Mouse (Mus musculus): Measurements from ENCODE around the gene Oxa1l. TPM values are rescaled to one million over a fixed set of nuclear protein-coding genes. Genes with fewer than 3 reads are reported as not detected.

Oxa1l gene
- total RNA-seq, 2 experiments from 2014 or later, result 8.9 to 20.9 TPM

- ATAC-seq (replicated peaks; ENCODE audit: low FRiP score, poor library complexity, severe bottlenecking), result no peak
These were observed 6.9 kb downstream of the Oxa1l start for GRCm38 (mm10) chr14:54367429-54368060.

GRCm38 (mm10) chr14:54369372-54369771 lies 8.7 kb downstream of the Oxa1l start:
- ATAC-seq (replicated peaks; ENCODE audit: low FRiP score, poor library complexity, severe bottlenecking), result no peak

DNA sequence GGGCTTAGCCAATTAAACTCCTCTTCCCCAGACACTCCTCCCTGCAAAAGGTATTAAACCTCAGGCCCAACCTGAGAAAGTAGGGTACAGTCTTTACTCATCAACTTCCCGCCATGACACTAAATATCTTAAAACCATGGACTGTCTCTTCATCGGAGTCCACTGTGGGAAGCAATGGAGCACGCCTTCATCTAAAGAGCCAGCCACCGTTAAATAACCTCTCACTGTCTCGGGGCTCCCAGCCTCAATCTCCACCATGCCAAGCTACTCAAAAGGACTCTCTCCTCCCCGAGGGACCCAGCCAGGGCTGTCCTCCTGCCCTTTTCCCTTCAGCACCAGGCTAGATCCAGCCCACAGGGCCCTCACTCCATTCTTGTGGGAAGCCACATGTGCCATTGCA lies 10.0 kb downstream of the Oxa1l start:
- no peak for ATAC-seq (replicated peaks; ENCODE audit: low FRiP score, poor library complexity, severe bottlenecking)

GRCm38 (mm10) chr14:54371460-54371859 lies 10.8 kb downstream of the Oxa1l start:
- ATAC-seq (replicated peaks; ENCODE audit: low FRiP score, poor library complexity, severe bottlenecking), result no peak

- ATAC-seq (replicated peaks; ENCODE audit: low FRiP score, poor library complexity, severe bottlenecking), result no peak
These were observed 12.3 kb downstream of the Oxa1l start for GRCm38 (mm10) chr14:54372923-54373322.

- ATAC-seq (replicated peaks; ENCODE audit: low FRiP score, poor library complexity, severe bottlenecking), result peak; percentile 80
These were observed 15.3 kb downstream of the Oxa1l start for GRCm38 (mm10) chr14:54375916-54376315.

GRCm38 (mm10) chr14:54377166-54377565 lies 16.5 kb downstream of the Oxa1l start:
- ATAC-seq (replicated peaks; ENCODE audit: low FRiP score, poor library complexity, severe bottlenecking), result no peak

DNA sequence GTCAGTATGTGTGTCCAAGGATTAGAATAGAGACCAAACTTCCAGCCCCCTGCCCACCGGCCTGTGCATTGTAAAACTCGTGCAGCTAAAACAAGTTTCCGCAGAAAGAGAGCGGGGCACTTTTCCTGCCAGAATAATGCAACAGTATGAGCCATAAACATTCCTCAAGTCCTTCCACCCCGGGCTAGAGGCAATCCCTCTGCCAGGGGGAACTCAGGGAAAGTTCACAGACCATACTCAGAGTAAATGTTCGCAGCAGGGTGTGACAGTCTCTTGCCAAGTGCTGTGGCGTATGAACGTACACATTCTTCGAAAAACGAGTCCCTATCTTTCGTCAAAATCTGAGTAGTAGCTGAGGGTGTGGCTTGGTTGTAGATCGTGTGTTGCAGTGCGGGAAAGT lies 18.9 kb downstream of the Oxa1l start:
- no peak for ATAC-seq (replicated peaks; ENCODE audit: low FRiP score, poor library complexity, severe bottlenecking)

- no peak for ATAC-seq (replicated peaks; ENCODE audit: low FRiP score, poor library complexity, severe bottlenecking)
These were observed 20.0 kb downstream of the Oxa1l start for GRCm38 (mm10) chr14:54380616-54381015.

DNA sequence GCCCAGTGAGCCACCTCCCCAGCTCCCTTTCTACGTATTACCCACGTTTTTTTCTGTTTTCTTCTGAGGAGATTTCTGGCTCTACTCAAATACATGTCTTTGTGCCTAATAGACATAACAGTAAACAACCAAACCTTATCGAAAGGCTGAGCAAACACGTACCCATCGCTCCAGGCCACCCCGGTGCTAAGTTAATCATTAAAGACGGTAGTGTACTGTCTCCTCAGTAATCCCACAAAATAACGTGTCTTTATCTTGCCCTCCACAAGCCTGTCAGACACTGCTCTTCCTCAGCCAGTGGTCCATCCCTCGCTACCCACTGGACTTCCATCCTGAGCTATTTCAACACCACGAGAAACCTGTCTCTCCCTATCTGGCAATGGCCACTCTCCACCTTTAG lies 21.2 kb downstream of the Oxa1l start:
- no peak for ATAC-seq (replicated peaks; ENCODE audit: low FRiP score, poor library complexity, severe bottlenecking)

GRCm38 (mm10) chr14:54382641-54383040 lies 22.0 kb downstream of the Oxa1l start:
- ATAC-seq (replicated peaks; ENCODE audit: low FRiP score, poor library complexity, severe bottlenecking), result no peak

DNA sequence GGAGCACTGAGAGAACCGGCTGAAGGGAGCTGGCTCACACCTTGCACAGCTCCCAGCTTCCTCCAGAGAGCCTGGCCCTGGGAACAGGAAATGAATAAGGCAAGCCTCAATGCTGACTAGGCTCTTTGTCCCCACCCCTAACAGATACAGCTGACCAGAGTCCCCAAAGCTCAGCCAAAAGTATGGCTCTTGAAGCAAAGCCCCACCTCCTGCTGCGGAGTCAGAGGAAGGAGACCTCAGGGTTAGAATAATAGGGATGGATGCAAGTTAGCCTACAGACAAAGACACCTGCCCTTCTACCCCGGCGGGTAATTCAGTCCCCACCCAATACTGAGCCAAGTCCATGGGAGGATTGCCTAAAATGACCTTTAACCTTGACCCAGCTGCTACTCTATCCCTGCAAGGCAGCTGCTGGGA lies 22.7 kb downstream of the Oxa1l start:
- ATAC-seq (replicated peaks; ENCODE audit: low FRiP score, poor library complexity, severe bottlenecking), result peak; percentile 45; the same call in 1 of the 2 replicates

GRCm38 (mm10) chr14:54384396-54384795 lies 23.8 kb downstream of the Oxa1l start:
- ATAC-seq (replicated peaks; ENCODE audit: low FRiP score, poor library complexity, severe bottlenecking), result no peak

DNA sequence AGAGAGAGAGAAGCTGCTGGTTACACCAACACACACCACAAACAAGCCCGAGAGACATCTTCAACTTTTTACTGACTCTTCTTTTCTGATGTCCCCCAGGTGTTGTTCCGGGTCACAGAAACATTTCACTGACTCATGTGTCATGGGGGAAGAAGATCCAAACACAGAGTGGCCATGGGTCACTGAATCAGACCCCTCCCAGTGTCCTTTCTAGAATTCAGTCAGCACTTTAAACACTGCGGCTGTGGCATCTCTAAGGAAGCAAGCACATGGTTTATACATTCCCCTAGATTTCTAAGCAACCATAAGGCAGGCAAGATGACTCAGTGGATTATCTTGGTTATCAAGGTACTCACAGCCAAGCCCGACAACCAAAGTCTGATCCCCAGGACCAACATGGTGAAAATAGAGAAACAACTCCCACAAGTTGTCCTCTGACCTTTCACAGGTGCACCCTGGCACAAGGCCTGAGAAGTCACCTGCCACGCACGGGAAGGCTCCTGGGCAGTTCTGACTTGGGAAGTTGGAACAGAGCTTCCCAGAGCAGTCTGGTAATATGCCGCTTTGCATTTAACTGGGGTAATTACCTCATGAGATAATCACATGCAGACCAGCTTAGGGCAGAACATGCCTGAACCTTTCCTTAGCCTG lies 25.5 kb downstream of the Oxa1l start:
- no peak for ATAC-seq (replicated peaks; ENCODE audit: low FRiP score, poor library complexity, severe bottlenecking)

DNA sequence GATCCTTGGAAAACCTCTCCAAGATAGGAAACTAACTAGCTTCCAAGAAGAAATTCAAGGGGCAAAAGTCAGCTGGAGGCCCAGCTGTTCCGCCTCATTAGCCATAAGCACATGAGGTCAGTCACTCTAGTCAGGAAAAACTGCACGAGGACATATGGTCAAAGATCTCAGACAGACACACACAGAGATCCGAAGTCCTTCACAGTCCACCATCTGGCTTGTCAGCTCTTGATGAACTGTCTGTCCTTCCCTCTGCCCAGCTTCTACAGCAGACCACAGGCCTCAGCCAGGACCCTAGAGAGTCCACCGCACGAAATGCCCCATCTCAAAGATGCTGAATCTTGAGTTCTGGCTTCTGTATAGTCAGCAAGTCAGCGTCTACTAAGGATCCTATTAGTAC lies 26.9 kb downstream of the Oxa1l start:
- no peak for ATAC-seq (replicated peaks; ENCODE audit: low FRiP score, poor library complexity, severe bottlenecking)

DNA sequence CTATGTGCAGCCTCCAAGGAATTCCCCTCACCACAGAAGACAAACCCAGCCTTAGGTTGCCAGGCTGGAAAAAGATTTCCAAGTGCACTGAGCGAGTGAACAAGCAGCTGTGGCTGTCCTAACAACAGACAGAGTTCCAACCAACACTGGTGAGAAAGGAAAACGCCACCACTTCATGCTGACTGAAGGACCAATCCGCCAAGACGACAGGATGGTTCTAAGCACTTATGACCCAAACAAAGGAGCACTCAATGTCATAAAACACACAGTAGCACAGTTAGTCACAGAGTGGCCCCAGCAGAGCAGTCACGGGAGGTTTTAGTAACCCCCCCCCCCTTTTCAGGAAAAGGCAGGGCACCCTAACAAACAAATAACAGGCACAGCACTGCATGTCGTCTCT lies 30.2 kb downstream of the Oxa1l start:
- no peak for ATAC-seq (replicated peaks; ENCODE audit: low FRiP score, poor library complexity, severe bottlenecking)

DNA sequence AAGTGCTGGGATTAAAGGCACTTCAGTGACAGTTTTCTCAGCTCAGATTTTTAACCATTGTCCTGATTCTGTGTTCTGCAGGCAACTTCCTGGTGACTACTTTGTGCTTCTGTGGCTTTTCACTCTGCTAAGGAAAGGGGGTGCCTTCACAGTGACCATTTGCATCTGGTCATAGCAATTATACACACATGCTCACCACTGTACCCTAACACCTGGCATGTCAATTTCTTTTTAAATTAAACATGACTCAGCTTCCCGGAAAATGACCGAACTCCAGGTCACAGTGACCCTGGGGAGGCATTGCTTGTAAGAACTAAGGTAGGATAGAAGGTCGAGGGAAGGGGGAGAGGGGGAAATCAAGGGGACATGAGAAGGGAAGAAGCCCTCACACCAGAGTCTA lies 33.2 kb downstream of the Oxa1l start:
- ATAC-seq (replicated peaks; ENCODE audit: low FRiP score, poor library complexity, severe bottlenecking), result no peak

DNA sequence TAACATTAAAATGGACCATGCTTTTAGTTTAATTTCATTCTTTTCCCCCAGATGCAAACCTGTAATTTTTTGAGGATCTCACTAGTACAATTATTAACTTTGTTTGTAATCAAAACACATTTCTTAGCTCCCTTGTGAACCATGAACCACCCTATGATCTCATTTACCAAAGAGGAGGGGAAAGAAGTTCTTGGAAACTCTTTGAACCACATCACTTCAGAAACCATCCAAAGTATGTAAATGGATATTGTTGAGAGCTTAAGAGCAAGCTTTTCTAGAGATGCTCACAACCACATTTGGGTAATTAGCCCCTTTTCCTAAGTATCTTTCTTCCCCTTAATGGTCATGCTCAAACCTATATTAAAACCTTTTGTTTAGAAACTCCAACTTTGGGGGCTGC lies 33.7 kb downstream of the Oxa1l start:
- ATAC-seq (replicated peaks; ENCODE audit: low FRiP score, poor library complexity, severe bottlenecking), result no peak

DNA sequence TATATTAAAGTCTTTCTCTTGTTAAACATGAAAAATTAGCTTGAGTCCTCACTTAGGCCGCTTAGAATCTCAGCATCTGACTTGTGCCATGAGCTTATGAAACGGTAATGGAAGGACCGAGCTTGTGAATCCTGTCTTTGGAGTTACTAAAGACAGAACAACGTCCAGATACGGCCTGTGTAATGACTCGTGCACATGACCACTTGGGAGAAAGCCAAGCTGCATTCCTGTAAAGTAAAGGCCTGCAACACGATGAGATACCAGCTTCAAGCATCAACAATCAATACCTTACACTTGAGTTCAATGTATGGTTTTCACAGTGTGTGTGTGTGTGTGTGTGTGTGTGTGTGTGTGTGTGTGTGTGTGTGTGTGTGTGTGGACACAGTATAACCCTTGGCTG lies 36.1 kb downstream of the Oxa1l start:
- ATAC-seq (replicated peaks; ENCODE audit: low FRiP score, poor library complexity, severe bottlenecking), result no peak

DNA sequence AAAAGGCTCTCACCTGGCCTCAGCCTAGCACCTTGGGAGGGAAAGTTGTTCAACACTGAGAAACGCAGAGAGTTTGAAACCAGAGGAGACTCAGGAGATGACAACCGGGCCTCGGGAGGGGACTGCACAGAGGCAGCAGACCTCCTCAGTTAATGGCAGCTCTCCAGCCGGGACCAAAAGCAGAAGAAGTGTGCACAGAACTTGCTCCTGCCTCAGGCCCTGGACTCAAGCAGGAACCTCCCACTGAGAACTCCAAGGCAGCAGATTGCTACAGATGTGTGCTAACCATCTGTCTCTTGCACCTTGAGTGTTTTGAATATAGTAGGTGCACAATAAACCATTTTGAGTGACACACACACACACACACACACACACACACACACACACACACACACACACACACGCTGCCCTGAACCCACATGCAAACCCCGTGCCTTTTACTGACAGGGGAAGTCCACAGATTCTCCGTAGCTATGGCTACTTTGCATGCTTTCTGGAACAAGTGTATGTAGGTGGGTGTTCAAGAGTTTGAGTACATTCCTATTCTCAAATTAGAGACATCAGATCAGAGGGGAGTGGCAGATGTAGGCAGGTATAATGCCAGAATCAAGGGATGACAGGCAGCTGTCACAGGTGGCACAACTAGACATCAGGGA lies 37.4 kb downstream of the Oxa1l start:
- ATAC-seq (replicated peaks; ENCODE audit: low FRiP score, poor library complexity, severe bottlenecking), result no peak

GRCm38 (mm10) chr14:54398528-54398916 lies 37.9 kb downstream of the Oxa1l start:
- no peak for ATAC-seq (replicated peaks; ENCODE audit: low FRiP score, poor library complexity, severe bottlenecking)

Data from erythroblast, adult 5-6 weeks (primary cell).